Mouse (Mus musculus) megakaryocyte, embryonic 14.5 days (primary cell): ENCODE measurements around the gene Pkig. TPM values are rescaled to one million over a fixed set of nuclear protein-coding genes. Genes with fewer than 3 reads are reported as not detected.

Experiments
- H3K27me3 ChIP-seq: replicated peaks from 2 replicates; pipeline ENCODE3; 2012; ENCODE audit warnings: inconsistent platforms
- H3K36me3 ChIP-seq: replicated peaks from 2 replicates; pipeline ENCODE3; 2012; ENCODE audit warnings: low read length, inconsistent platforms, mixed read lengths
- H3K4me1 ChIP-seq: 2 replicates; pipeline ENCODE4 v1.6.1; 2012; ENCODE audit warnings: inconsistent platforms
- H3K4me3 ChIP-seq: replicated peaks from 2 replicates; pipeline ENCODE3; 2012; ENCODE audit warnings: moderate library complexity, mild to moderate bottlenecking, inconsistent platforms
- H3K9me3 ChIP-seq: 2 replicates; pipeline ENCODE4 v1.6.1; 2012; ENCODE audit warnings: inconsistent platforms
- FLI1 ChIP-seq: IDR thresholded peaks from 2 replicates; pipeline ENCODE4 v1.6.1; 2012; ENCODE audit warnings: low read length, inconsistent platforms, mixed read lengths
- GATA1 ChIP-seq: IDR thresholded peaks from 3 replicates; pipeline ENCODE4 v1.6.1; 2012; ENCODE audit warnings: mixed read lengths, low read length, inconsistent platforms, borderline replicate concordance
- polyA plus RNA-seq: library from polyadenylated mRNA; stranded (reverse); fragments of >175 nt; gene quantifications from 2 replicates; pipeline ENCODE4 v1.2.3, GENCODE M21; 2012; ENCODE audit warnings: low replicate concordance; ENCODE audit not compliant: insufficient read depth

Pkig gene
- polyA plus RNA-seq, 1 experiment = 348 TPM

DNA sequence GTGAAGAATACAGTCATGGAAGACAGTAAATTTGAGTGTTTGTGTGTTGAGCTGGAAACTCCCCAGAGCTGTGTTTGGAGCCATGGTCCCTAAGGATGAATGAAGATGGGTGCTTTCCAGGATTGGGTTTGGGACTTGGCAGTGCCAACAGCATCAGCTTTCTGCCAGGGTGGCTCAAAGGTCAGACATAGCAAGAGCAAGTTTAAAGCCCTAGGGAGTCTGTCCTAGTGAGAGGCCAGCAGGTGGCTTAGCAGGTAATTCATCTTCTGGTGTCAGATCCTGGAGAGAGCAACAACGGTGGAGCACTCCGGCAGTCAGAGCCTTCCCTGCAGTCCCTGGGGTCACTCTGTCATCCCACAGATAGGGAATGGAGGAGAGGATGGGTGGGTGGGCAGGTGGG lies 60.3 kb downstream of the Pkig start:
- peaks cover 65% of the 10 kb centered on the region for H3K4me1 ChIP-seq

DNA sequence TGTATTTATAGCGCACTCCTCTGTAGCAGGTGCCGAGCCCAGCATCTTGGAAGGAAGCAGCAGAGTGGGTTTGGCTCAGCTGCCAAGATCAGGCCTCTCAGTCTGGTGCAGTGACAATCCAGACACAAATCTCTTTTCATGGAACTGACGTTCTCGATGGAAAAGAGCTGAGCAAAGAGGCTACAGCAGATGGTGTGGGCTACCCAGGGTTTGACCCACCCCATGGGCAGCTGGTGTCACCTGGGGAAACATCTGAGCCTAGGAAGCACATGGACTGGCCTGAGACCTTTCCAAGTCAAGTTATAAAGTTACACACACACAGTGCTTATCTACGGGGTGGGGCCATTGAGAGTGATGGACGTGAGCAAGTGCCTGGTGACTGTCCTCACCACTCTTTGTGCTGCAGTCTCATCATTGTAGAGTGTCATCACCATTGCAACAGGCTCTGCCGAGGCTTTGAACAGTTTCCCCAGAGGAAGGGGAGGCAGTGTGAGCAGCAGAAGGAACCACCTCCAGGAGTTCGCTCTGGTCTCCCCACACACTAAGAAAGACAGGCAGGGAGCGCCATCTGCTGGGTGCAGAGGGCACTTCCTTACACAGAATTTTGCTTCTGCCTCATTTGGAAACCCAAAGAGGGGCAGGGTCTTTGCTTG lies 60.9 kb downstream of the Pkig start:
- Histone ChIP-seq H3K4me3 (peak overlapping the region; percentile 87), H3K27me3 (no peaks in the 10 kb centered on the region), H3K9me3 (no peaks in the 10 kb centered on the region), H3K4me1 (peaks cover 63% of the 10 kb centered on the region), H3K36me3 (peaks cover 52% of the 10 kb centered on the region)
- TF ChIP-seq GATA1 = no peak
- no peak for TF ChIP-seq FLI1

More for the DNA sequence above, 60.3 kb downstream of the Pkig start:
- no peak overlapping the region for H3K4me3 ChIP-seq
- H3K36me3 ChIP-seq = peaks cover 46% of the 10 kb centered on the region
- no peaks in the 10 kb centered on the region for H3K9me3 ChIP-seq
- no peaks in the 10 kb centered on the region for H3K27me3 ChIP-seq
- TF ChIP-seq GATA1 = no peak
- TF ChIP-seq FLI1 = no peak

DNA sequence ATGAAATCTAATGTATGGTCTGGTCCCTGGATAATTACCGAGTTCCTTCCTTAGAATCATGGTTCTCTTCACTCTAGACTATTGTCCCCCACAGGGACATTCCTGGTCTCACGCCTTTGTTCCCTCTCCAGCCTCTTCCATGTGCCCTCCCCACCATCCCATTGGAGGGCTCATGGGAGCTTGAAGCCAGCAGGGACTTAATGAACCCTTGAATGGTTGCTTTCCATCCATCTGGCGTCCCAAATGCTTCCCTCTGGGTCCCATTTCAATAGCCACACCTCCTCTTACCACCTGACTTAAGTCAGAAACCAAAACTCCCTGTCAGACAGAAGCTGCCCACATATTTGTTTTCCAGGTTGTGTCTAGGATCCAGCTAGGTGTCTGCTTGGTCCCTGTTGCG lies 61.4 kb downstream of the Pkig start:
- Histone ChIP-seq H3K27me3 (no peaks in the 10 kb centered on the region), H3K4me3 (no peak overlapping the region), H3K4me1 (peaks cover 62% of the 10 kb centered on the region), H3K9me3 (no peaks in the 10 kb centered on the region), H3K36me3 (peaks cover 57% of the 10 kb centered on the region)
- TF ChIP-seq FLI1 = no peak
- no peak for TF ChIP-seq GATA1

DNA sequence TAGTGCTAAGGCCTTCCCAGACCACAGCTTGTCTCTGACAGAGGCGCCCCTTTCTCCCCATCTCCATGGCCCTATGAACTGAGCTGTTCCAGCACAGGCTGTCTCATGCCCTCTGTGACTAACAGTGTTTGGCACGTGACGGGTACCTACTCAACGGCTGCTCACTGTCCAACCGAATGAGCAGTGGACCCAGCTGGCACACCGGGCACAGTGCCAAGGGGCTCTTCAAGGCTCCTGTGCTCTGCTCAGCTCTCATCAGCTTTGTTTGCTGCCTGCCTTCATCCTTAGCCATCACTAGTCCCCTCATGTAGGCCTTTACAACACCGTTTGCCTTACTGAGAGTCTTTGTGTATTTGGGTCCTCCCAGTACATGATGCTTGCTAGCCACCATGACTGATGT lies 64.4 kb downstream of the Pkig start:
- Histone ChIP-seq H3K27me3 (no peaks in the 10 kb centered on the region), H3K4me1 (peaks cover 64% of the 10 kb centered on the region), H3K9me3 (no peaks in the 10 kb centered on the region), H3K4me3 (no peak overlapping the region), H3K36me3 (peaks cover 69% of the 10 kb centered on the region)
- TF ChIP-seq FLI1 = no peak

DNA sequence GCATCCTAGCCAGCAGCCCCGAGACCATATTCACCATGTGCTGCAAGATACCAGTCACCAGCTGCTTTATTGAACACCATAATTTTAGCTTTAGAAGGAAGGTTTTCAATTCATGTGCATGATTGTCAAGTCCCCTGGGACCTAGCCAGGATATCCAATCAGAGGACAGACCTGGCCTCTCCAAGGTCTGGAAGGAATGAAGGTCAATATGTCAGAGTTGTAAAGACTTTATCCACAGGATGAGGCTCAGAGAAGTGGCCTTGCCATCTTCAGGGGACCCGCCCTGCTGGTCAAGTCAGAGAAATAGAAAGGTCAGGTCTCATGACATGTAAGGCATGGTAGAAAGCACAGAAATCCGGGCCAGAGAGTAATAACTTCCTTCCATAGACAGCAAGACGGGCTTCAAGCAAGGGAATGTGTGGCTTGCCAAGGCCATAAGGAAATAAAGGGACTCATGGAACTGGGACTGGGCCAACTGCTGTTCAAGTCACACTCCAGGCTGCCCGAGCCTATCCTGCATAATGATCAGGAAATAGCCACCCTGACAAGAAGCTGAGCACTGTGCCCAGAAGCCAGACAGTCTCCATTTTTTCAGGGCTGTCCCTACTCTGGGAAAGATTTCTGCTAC lies 68.7 kb downstream of the Pkig start:
- H3K36me3 ChIP-seq = peaks cover 97% of the 10 kb centered on the region
- no peaks in the 10 kb centered on the region for H3K9me3 ChIP-seq

DNA sequence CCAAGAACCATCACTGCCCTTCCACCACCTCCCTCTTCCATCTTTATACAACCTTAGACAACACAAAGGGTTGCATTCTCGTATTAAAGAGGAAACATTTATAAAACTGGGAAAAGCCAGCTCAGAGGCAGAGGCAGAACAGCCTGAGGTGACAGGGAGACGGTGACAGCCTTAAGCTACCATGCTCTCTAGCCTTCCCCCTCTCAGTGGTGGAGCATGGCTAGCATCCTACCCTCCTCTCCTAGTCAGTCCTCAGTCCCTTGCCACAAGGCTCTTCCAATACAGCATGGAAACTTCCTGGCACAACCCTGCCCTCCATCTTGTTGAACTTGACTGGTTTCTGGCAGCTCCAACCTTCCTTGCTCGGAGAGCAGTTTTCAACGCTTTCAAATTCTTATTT lies 70.1 kb downstream of the Pkig start:
- H3K36me3 ChIP-seq = peaks cover 96% of the 10 kb centered on the region

More for the DNA sequence above, 68.7 kb downstream of the Pkig start:
- no peaks in the 10 kb centered on the region for H3K27me3 ChIP-seq
- H3K4me1 ChIP-seq = peaks cover 33% of the 10 kb centered on the region
- no peak for TF ChIP-seq GATA1
- no peak for TF ChIP-seq FLI1
- H3K4me3 ChIP-seq = no peak overlapping the region

DNA sequence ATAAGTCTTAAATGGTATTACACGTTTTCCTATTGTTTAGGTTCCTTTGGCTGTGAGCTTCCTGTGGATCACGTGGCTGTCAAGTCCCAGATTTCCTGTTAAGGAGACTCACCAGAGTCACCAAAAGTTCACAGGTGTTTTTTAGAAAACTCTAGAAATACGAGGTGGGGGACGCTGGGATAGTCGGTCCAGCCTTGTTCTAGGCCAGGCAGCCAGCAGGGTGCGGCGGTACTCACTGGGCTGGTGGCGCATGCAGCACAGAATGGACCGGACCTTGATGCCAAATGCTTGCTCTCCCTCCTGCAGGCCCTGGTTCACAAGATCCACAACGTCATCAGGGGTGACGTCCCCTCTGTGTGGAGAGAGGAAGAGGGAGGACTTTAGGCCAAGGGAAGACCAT lies 73.8 kb downstream of the Pkig start:
- Histone ChIP-seq H3K9me3 (no peaks in the 10 kb centered on the region), H3K36me3 (peaks cover 88% of the 10 kb centered on the region), H3K4me1 (peaks cover 31% of the 10 kb centered on the region), H3K27me3 (no peaks in the 10 kb centered on the region), H3K4me3 (no peak overlapping the region)
- TF ChIP-seq FLI1 = no peak
- TF ChIP-seq GATA1 = no peak

More for the DNA sequence above, 70.1 kb downstream of the Pkig start:
- Histone ChIP-seq H3K4me3 (no peak overlapping the region), H3K9me3 (no peaks in the 10 kb centered on the region), H3K4me1 (peaks cover 27% of the 10 kb centered on the region), H3K27me3 (no peaks in the 10 kb centered on the region)
- no peak for TF ChIP-seq FLI1
- TF ChIP-seq GATA1 = no peak

DNA sequence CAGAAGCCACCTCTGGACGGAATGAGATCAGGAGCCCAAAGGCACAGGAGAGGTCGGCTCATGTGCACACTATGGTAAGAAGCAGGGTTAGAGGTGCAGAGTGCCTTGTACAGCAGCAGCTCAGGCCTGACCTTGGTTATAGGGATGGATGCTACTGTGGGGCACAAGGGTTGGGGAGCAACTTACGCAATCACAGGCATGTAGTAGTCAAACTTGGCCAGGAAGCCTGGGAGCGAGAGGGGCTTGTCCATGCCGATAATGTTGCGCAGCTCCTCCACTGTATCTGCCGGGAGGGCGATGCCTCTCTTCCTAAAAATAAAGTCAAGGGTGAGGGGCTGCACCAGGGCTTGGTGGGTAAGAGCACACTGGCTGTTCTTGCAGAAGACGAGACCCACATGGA lies 77.0 kb downstream of the Pkig start:
- peaks cover 71% of the 10 kb centered on the region for H3K36me3 ChIP-seq

DNA sequence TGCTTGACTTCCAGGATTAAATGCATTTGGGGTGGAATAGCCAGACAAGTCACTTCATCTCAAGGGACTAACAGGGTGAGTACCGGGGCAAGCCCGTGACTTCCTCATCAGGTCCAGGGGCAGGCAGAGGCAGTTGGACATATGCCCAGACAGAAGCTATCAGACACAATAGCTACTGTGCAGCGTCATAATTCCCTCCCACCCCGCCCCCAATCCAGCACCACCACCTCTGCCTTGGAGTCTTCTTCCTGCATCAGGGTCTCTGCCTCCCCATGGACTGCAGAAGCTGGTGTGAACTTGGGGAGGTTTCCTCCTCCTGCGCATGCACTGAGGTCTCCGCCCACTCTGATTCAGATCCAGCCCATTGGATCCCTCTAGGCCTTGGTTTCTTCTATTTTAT lies 77.8 kb downstream of the Pkig start:
- Histone ChIP-seq H3K27me3 (no peaks in the 10 kb centered on the region), H3K4me3 (no peak overlapping the region), H3K9me3 (no peaks in the 10 kb centered on the region), H3K4me1 (peaks cover 56% of the 10 kb centered on the region), H3K36me3 (peaks cover 63% of the 10 kb centered on the region)
- TF ChIP-seq FLI1 (no peak), GATA1 (no peak)

More for the DNA sequence above, 77.0 kb downstream of the Pkig start:
- Histone ChIP-seq H3K9me3 (no peaks in the 10 kb centered on the region), H3K4me1 (peaks cover 48% of the 10 kb centered on the region), H3K4me3 (no peak overlapping the region), H3K27me3 (no peaks in the 10 kb centered on the region)
- TF ChIP-seq GATA1 (no peak), FLI1 (no peak)

DNA sequence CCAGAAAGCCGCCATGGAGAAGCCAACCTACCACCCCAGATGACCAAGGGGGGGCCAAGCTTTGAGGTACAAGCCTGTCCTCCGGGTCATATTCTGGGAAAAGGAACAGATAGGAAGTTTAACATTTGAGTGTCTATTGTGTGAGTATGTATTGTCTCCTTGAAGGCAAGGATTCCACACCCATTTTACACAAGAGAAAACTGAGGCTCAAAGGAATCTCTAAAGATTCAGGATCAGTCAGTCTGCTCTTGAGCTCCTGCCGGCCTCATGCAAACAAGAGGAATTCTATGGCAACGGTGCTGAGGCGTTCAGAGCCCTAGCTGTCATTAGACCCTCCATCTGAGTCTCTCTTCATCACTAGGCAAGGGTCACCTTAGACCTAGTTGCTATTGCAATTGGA lies 84.5 kb downstream of the Pkig start:
- TF ChIP-seq FLI1 = no peak
- no peak for TF ChIP-seq GATA1
- H3K36me3 ChIP-seq = peaks cover 10% of the 10 kb centered on the region
- H3K9me3 ChIP-seq = no peaks in the 10 kb centered on the region
- no peak overlapping the region for H3K4me3 ChIP-seq
- H3K4me1 ChIP-seq = peaks cover 94% of the 10 kb centered on the region
- no peaks in the 10 kb centered on the region for H3K27me3 ChIP-seq

DNA sequence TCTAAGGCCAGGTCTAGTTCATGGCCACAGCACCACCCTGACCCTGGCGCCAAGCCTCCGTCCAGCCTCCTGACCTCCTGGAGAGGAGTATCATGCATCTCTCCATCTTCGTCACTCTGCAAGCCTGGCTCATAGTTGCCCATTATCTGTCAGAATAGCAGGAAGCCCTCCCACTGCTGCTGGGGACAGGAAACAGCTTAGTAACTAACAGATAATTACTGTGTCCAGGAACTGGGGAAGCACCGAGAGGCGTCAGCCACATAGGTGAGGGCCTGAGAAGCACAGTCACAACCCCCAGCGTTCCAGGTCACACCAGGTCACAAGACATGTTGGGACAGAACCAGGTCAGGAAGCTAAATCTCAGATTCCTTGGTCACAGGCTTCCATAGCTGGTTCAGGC lies 85.2 kb downstream of the Pkig start:
- H3K4me1 ChIP-seq = peaks cover 97% of the 10 kb centered on the region
- TF ChIP-seq GATA1 = no peak
- no peak for TF ChIP-seq FLI1
- peaks cover 1% of the 10 kb centered on the region for H3K27me3 ChIP-seq
- H3K9me3 ChIP-seq = no peaks in the 10 kb centered on the region
- H3K36me3 ChIP-seq = peaks cover 3% of the 10 kb centered on the region
- H3K4me3 ChIP-seq = peak overlapping the region; percentile 16
